Mouse (Mus musculus) myocyte (in vitro differentiated cells): ENCODE results near the gene Tspan14. TPM values are rescaled to one million over a fixed set of nuclear protein-coding genes. Genes with fewer than 3 reads are reported as not detected.

Experiments used
- H3K27me3 ChIP-seq: one replicate; pipeline ENCODE4 v1.6.1; 2011; ENCODE audit not compliant: control insufficient read depth, insufficient read depth, insufficient read length
- H3K36me3 ChIP-seq: one replicate; pipeline ENCODE4 v1.6.1; 2011; ENCODE audit not compliant: control insufficient read depth, insufficient read depth
- H3K4me2 ChIP-seq: one replicate; pipeline ENCODE4 v1.6.1; 2011; ENCODE audit warnings: low read depth, control low read depth
- H3K4me3 ChIP-seq: one replicate; pipeline ENCODE4 v1.5.1; 2011; ENCODE audit warnings: mild to moderate bottlenecking, control low read depth, moderate library complexity
- H3K79me2 ChIP-seq: one replicate; pipeline ENCODE4 v1.6.1; 2011; ENCODE audit not compliant: control insufficient read depth, insufficient read depth
- H3ac ChIP-seq: one replicate; pipeline ENCODE4 v1.6.1; 2011; ENCODE audit not compliant: control insufficient read depth, insufficient read length
- CEBPB ChIP-seq: IDR thresholded peaks from 2 replicates; pipeline ENCODE4 v1.6.1; 2011; ENCODE audit warnings: mild to moderate bottlenecking, moderate library complexity; ENCODE audit not compliant: poor library complexity, insufficient read depth, severe bottlenecking
- E2F4 ChIP-seq: IDR thresholded peaks from one replicate; pipeline ENCODE4 v1.6.1; 2011; ENCODE audit warnings: mild to moderate bottlenecking, control low read depth, moderate library complexity; ENCODE audit not compliant: insufficient read depth
- MAX ChIP-seq: IDR thresholded peaks from one replicate; pipeline ENCODE4 v1.6.1; 2011; ENCODE audit warnings: low read depth, mild to moderate bottlenecking, control low read depth
- MYOD1 ChIP-seq, 3 experiments: IDR thresholded peaks; one replicate each; pipeline ENCODE4 v1.6.1; 2011; ENCODE audit warnings: control low read depth in 2 of 3, low read depth in 2 of 3, mild to moderate bottlenecking in 2 of 3, moderate library complexity in 1 of 3; ENCODE audit not compliant: insufficient read length in 2 of 3, control insufficient read depth in 1 of 3
- MYOG ChIP-seq, 3 experiments: IDR thresholded peaks; one replicate each; pipeline ENCODE4 v1.6.1; 2011; ENCODE audit warnings: control low read depth in 2 of 3, low read depth in 2 of 3, mild to moderate bottlenecking in 2 of 3; ENCODE audit not compliant: insufficient read length in 2 of 3, control insufficient read depth in 1 of 3, insufficient read depth in 1 of 3
- POLR2A ChIP-seq: IDR thresholded peaks from one replicate; pipeline ENCODE4 v1.6.1; 2011; ENCODE audit warnings: low read depth, mild to moderate bottlenecking, control low read depth, moderate library complexity; ENCODE audit not compliant: insufficient read length
- POLR2AphosphoS2 ChIP-seq: IDR thresholded peaks from one replicate; pipeline ENCODE4 v1.6.1; 2011; ENCODE audit warnings: low read depth, control low read depth; ENCODE audit not compliant: insufficient read length
- REST ChIP-seq: IDR thresholded peaks from one replicate; pipeline ENCODE4 v1.6.1; 2011; ENCODE audit warnings: mild to moderate bottlenecking, control low read depth, moderate library complexity; ENCODE audit not compliant: insufficient read depth, insufficient read length
- SRF ChIP-seq: IDR thresholded peaks from one replicate; pipeline ENCODE4 v1.6.1; 2011; ENCODE audit warnings: low read depth; ENCODE audit not compliant: control insufficient read depth, insufficient read length
- TCF12 ChIP-seq: IDR thresholded peaks from one replicate; pipeline ENCODE4 v1.6.1; 2011; ENCODE audit warnings: mild to moderate bottlenecking, control low read depth; ENCODE audit not compliant: poor library complexity, insufficient read depth, severe bottlenecking
- TCF3 ChIP-seq: IDR thresholded peaks from one replicate; pipeline ENCODE4 v1.6.1; 2011; ENCODE audit warnings: low read depth, control low read depth; ENCODE audit not compliant: insufficient read length
- USF1 ChIP-seq: IDR thresholded peaks from one replicate; pipeline ENCODE4 v1.6.1; 2011; ENCODE audit warnings: low read depth, mild to moderate bottlenecking, control low read depth, moderate library complexity
- polyA plus RNA-seq: library from polyadenylated mRNA; unstranded; fragments of >200 nt; fragmentation: generic; extraction: Trizol; gene quantifications from one replicate; pipeline ENCODE4 v1.2.1, GENCODE M21; 2012; ENCODE audit warnings: missing spikeins

The Tspan14 gene
- polyA plus RNA-seq, 1 experiment = 90.6 TPM

GRCm38 (mm10) chr14:40937052-40937451, 29.6 kb downstream of the Tspan14 start:
- H3K4me2 ChIP-seq = no peak overlapping the region
- H3K79me2 ChIP-seq = peaks cover 99% of the 10 kb centered on the region

GRCm38 (mm10) chr14:40935481-40935880, 31.1 kb downstream of the Tspan14 start:
- no peak overlapping the region for H3ac ChIP-seq
- H3K4me3 ChIP-seq = no peak overlapping the region
- no peaks in the 10 kb centered on the region for H3K36me3 ChIP-seq
- peak overlapping the region; percentile 16 for H3K4me2 ChIP-seq
- no peaks in the 10 kb centered on the region for H3K27me3 ChIP-seq
- H3K79me2 ChIP-seq = peaks cover 99% of the 10 kb centered on the region
- TF ChIP-seq MYOD1 (IDR thresholded peaks at IDR 0.05; ENCODE audit: control insufficient read depth in 1 of 3, insufficient read length in 2 of 3, low read depth in 2 of 3) (no peak), MAX (no peak), POLR2AphosphoS2 (no peak), E2F4 (no peak), MYOG (IDR thresholded peaks at IDR 0.05; ENCODE audit: control insufficient read depth in 1 of 3, insufficient read depth in 1 of 3, insufficient read length in 2 of 3, low read depth in 2 of 3) (peak in 1 of 3 experiments; percentile 43)

More at GRCm38 (mm10) chr14:40937052-40937451, 29.6 kb downstream of the Tspan14 start:
- Histone ChIP-seq H3K4me3 (no peak overlapping the region), H3ac (no peak overlapping the region), H3K36me3 (no peaks in the 10 kb centered on the region), H3K27me3 (no peaks in the 10 kb centered on the region)
- TF ChIP-seq MYOD1 (IDR thresholded peaks at IDR 0.05; ENCODE audit: control insufficient read depth in 1 of 3, insufficient read length in 2 of 3, low read depth in 2 of 3) (no peak), TCF12 (no peak), MYOG (IDR thresholded peaks at IDR 0.05; ENCODE audit: control insufficient read depth in 1 of 3, insufficient read depth in 1 of 3, insufficient read length in 2 of 3, low read depth in 2 of 3) (no peak), SRF (no peak), USF1 (no peak), E2F4 (no peak), MAX (no peak), TCF3 (no peak), POLR2A (no peak), REST (no peak), POLR2AphosphoS2 (no peak), CEBPB (no peak)

GRCm38 (mm10) chr14:40935054-40935453, 31.6 kb downstream of the Tspan14 start:
- no peak for TF ChIP-seq MAX
- no peak for TF ChIP-seq SRF
- no peak for TF ChIP-seq MYOD1 (IDR thresholded peaks at IDR 0.05; ENCODE audit: control insufficient read depth in 1 of 3, insufficient read length in 2 of 3, low read depth in 2 of 3)
- no peak for TF ChIP-seq REST
- no peak for TF ChIP-seq TCF12
- TF ChIP-seq E2F4 = no peak
- TF ChIP-seq CEBPB = no peak
- no peak for TF ChIP-seq TCF3
- no peak for TF ChIP-seq USF1
- no peak for TF ChIP-seq POLR2A
- no peak for TF ChIP-seq MYOG (IDR thresholded peaks at IDR 0.05; ENCODE audit: control insufficient read depth in 1 of 3, insufficient read depth in 1 of 3, insufficient read length in 2 of 3, low read depth in 2 of 3)
- TF ChIP-seq POLR2AphosphoS2 = no peak
- Histone ChIP-seq H3K4me3 (no peak overlapping the region), H3K36me3 (no peaks in the 10 kb centered on the region), H3K79me2 (peaks cover 99% of the 10 kb centered on the region), H3ac (no peak overlapping the region), H3K27me3 (no peaks in the 10 kb centered on the region), H3K4me2 (no peak overlapping the region)

GRCm38 (mm10) chr14:40933328-40933727, 33.3 kb downstream of the Tspan14 start:
- Histone ChIP-seq H3K4me3 (no peak overlapping the region), H3K27me3 (no peaks in the 10 kb centered on the region), H3K79me2 (peaks cover 85% of the 10 kb centered on the region), H3K4me2 (no peak overlapping the region), H3K36me3 (no peaks in the 10 kb centered on the region), H3ac (no peak overlapping the region)
- no peak for TF ChIP-seq CEBPB
- no peak for TF ChIP-seq USF1
- no peak for TF ChIP-seq TCF12
- TF ChIP-seq REST = no peak
- no peak for TF ChIP-seq TCF3

GRCm38 (mm10) chr14:40932225-40932624, 34.4 kb downstream of the Tspan14 start:
- no peak overlapping the region for H3K4me2 ChIP-seq

More at GRCm38 (mm10) chr14:40932225-40932624, 34.4 kb downstream of the Tspan14 start:
- Histone ChIP-seq H3ac (no peak overlapping the region), H3K79me2 (peaks cover 79% of the 10 kb centered on the region), H3K27me3 (no peaks in the 10 kb centered on the region), H3K36me3 (no peaks in the 10 kb centered on the region), H3K4me3 (no peak overlapping the region)
- TF ChIP-seq E2F4 = no peak
- no peak for TF ChIP-seq POLR2AphosphoS2
- TF ChIP-seq POLR2A = no peak
